Mouse (Mus musculus): ENCODE results near the gene Clec4g.

DNA sequence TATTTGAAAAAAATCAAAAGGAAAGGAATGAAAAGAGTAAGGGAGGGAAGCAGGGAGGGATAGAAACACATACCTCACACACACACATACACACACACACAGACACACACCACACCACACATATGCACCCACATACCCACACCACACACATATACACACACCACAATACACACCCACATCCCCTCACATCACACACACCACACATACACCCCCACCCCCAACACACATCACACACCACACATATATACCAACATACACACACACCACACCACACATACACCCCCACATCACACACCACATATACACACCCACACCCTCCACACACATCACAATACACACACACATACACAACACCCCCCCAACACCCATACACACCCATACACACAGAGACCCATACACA lies 35.9 kb downstream of the Clec4g start:
- no peak for TF ChIP-seq POLR2A (IDR thresholded peaks at IDR 0.05; ENCODE audit: low read depth, low read length)
- no peak for TF ChIP-seq CTCF (IDR thresholded peaks at IDR 0.05; ENCODE audit: extremely low read depth, insufficient read depth, insufficient read length, insufficient replicate concordance)
